Mouse (Mus musculus) spleen, adult 18-20 months (tissue): Measurements from ENCODE around the gene Ifna7.
A peak's percentile ranks its signal among the peaks of the same experiment; 100 is the strongest.

Source experiments
- DNase-seq, 2 experiments: peaks; one replicate each; pipeline ENCODE4 v3.0.0; 2022; ENCODE audit warnings: mixed read lengths in 2 of 2

The Ifna7 gene

DNA sequence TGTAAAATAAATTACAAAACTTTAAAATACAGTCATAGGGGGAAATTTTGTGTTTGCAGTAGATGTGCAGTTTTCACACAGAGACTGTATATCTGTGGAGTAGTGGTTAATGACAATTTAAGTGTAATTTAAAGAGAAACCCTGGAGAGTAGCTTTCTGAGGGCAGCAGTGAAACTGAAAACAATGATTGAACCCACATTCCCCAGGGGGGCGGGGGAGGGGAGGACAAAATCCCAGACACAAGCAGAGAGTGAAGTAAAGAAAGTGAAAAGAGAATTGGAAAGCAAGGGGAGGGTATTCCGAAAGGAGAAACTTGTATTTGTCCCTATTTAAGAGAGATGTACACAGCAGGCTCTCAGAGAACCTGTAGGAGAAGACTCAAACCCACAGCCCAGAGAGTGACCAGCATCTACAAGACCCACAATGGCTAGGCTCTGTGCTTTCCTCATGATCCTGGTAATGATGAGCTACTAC, 25.4 kb downstream of the Ifna7 start, which contains the start of gene Ifna4:
Gene Ifna4 (plus strand): TSS at position 424 of the 474 bp plus-strand sequence.
- DNase-seq, result no peak

DNA sequence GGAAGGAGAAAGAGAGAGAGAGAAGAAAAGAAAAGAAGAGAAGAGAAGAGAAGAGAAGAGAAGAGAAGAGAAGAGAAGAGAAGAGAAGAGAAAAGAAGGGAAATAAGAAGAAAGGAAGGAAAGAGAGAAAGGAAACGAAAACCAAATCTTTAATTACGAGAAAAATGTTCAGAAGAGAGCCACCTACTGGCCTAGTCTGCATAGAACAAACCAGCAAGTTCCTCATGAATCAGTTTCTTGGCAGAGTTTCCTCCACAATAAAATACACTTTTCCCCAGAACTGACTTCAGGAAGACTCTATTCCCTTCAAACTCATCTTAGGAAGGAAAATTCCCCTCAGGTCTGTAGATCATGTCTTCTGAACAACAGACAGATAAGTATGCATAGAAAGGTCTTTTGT, 29.3 kb downstream of the Ifna7 start:
- DNase-seq, result no peak

DNA sequence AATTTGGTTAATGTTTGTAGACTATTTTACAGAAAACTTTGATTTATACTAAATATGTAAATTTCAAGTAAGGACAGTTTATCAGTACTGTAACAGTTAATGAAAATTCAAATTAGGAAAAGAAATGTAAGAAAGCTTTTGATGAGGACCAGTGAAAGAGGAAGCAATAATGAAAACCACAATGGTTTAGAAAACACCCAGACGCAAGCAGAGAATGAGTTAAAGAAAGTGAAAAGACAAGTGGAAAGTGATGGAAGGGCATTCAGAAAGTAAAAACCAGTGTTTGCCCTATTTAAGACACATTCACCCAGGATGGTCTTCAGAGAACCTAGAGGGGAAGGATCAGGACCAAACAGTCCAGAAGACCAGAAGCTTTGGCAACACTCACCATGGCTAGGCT, 33.7 kb downstream of the Ifna7 start, which contains the start of gene Ifna1:
Gene Ifna1 (plus strand): TSS at position 390 of the 400 bp plus-strand sequence.
- DNase-seq, result no peak

DNA sequence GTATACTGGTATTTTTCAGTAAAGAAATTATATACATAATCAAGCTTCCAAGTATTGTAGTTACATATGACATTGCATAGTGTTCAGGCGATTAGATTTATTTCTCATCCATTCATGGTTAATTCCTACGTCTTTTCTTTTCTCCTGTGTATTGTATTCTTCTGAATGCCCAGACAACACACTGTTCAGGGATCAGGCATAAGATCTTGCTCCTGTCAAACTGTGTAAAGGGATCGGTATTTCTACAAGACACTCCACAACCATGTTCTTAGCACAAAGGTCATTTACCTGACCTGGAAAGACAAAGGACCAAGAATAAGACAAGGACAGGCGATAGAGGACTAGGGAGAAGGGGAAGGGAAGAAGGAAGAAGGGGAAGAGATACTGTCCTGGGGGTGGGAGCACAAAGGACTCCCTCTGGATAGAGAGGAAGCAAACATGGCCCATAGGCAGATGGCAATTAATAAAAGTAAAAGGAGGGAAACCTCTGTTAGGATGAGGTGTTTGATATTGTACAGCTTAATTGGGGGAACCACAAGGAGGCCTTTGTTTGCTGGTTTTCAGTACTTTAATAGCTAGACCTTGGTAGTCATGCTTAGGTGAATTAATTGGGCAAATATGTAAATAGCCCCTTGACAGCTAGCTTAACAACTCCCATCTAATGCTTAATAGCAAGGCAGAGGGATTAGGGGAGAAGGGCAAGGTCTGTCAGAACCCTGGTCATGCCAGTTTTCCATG, 35.2 kb downstream of the Ifna7 start:
- no peak for DNase-seq

DNA sequence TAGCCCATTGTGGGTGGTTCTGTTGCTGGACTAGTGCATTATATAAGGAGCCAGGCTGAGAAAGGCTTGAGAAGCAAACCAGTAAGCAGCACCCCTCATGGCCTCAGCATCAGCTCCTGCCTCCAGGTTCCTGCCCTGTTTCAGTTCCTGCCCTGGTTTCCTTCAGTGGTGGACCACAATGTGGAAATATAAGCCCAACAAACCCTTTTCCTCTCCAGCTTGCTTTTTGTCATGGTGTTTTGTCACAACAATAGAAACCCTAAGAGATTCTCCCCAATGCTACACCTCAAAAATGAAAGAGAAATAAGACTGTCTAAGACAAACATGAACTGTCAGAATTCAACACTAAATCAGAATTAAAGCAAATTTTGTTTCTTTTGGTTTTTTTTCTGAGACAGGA, 43.2 kb downstream of the Ifna7 start:
- no peak for DNase-seq

DNA sequence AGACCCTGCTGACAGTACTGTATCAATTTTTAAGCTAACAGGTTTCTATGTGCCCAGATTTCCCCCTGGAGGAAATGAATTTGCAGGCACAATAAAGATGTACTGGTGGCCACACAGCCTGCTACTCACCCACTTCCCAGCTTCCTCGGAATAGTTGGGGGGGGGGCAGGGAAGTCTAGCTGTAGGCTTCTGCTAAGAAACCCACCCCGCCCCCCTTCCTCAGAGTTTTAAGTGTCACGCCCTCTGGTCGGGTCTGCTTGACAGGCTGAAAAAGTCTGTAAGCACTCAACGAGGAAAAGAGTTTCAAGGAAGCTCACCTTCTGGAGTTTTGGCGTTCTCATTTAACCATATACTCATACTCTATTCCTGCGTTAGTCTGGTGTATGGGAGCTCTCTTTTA, 47.3 kb downstream of the Ifna7 start:
- DNase-seq, result no peak

DNA sequence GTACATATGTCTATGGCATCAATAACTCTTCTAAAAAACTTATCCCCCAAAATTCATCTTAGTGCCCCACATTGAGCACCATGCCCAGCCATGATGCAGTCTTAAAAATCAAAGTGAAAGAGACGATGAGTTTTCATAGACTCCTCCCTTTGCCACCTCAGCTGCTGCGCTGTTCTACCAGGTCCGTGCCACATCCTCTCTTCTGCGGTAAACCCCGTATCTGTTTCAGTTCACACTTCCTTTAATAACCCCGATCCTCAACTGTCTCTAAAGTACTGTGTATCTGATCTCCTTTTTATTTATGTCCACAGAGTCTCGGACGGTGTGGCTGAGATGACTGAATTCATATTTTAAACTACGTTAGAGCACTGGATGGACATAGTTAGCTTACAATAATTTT, 48.6 kb downstream of the Ifna7 start:
- DNase-seq, result peak; percentile 38 to 47

DNA sequence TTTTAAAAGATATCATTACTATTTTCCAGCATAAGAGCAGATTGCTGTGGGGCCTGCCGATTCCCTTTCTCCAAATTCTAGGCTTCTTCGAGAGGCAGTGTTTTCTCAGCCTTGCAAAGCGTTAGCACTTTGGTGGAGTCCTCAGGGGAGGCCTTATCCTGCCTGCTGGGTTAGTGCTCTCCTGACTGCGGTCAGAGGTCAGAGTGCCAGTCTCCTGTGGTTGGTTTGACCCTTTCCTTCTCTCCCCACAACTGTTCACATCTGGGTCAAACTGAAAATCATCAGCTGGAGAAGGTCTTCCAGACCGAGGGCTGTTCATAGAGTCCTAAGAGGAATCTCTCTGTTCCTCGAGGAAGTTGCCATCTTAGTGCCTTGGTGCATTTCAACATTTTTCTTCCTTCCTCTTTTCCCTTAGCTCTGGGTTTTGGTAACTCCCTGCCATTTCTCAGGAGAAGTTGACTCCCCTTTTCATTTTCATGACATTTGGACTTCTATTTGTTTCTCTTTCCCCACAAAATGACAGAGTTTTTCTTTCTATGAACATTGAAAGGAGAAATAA, 49.1 kb downstream of the Ifna7 start:
- DNase-seq, result peak in 1 of 2 experiments; percentile 16
